Mouse (Mus musculus): ENCODE results near the gene Ptprd. TPM values are rescaled to one million over a fixed set of nuclear protein-coding genes. Genes with fewer than 3 reads are reported as not detected.

Gene Ptprd
- polyA plus RNA-seq, 1 experiment from 2014 or later: 13.8 TPM

- no peak for TF ChIP-seq CTCF (IDR thresholded peaks at IDR 0.05; ENCODE audit: low read depth)
- Histone ChIP-seq H3K9ac (ENCODE audit: low read depth, low read length) (no peak overlapping the region), H3K9me3 (ENCODE audit: control insufficient read depth) (no peaks in the 10 kb centered on the region), H3K27me3 (replicated peaks; ENCODE audit: control insufficient read depth, insufficient read depth, low read length) (no peaks in the 10 kb centered on the region), H3K4me2 (replicated peaks; ENCODE audit: low read depth) (no peak overlapping the region), H3K27ac (ENCODE audit: low read depth, low read length) (no peak overlapping the region), H3K4me1 (replicated peaks; ENCODE audit: control insufficient read depth, insufficient read depth, low read length) (no peaks in the 10 kb centered on the region), H3K4me3 (ENCODE audit: low read depth, low read length) (no peak overlapping the region), H3K36me3 (ENCODE audit: control insufficient read depth, insufficient read depth) (no peaks in the 10 kb centered on the region)
- ATAC-seq: no peak
- WGBS: 57% methylated on average over 3 of the region's 3 CpGs
Observed at GRCm38 (mm10) chr4:76006717-76007116, 2205.0 kb downstream of the Ptprd start.

- no peaks in the 10 kb centered on the region for H3K4me1 ChIP-seq (replicated peaks; ENCODE audit: control insufficient read depth, insufficient read depth, low read length)
- no peak for TF ChIP-seq CTCF (IDR thresholded peaks at IDR 0.05; ENCODE audit: low read depth)
- H3K4me3 ChIP-seq (ENCODE audit: low read depth, low read length): no peak overlapping the region
- no peak overlapping the region for H3K9ac ChIP-seq (ENCODE audit: low read depth, low read length)
- no peaks in the 10 kb centered on the region for H3K36me3 ChIP-seq (ENCODE audit: control insufficient read depth, insufficient read depth)
- H3K9me3 ChIP-seq (ENCODE audit: control insufficient read depth): no peaks in the 10 kb centered on the region
- ATAC-seq: no peak
- 89% methylated on average over 2 of the region's 2 CpGs for WGBS
- H3K27me3 ChIP-seq (replicated peaks; ENCODE audit: control insufficient read depth, insufficient read depth, low read length): no peaks in the 10 kb centered on the region
- H3K27ac ChIP-seq (ENCODE audit: low read depth, low read length): no peak overlapping the region
- H3K4me2 ChIP-seq (replicated peaks; ENCODE audit: low read depth): no peak overlapping the region
Observed at GRCm38 (mm10) chr4:76004161-76004560, 2207.6 kb downstream of the Ptprd start.

GRCm38 (mm10) chr4:76000258-76000657 is 2211.5 kb downstream of the Ptprd start:
- 95% methylated on average over 2 of the region's 2 CpGs for WGBS
- H3K27ac ChIP-seq (ENCODE audit: low read depth, low read length): no peak overlapping the region
- H3K4me2 ChIP-seq (replicated peaks; ENCODE audit: low read depth): no peak overlapping the region
- H3K4me1 ChIP-seq (replicated peaks; ENCODE audit: control insufficient read depth, insufficient read depth, low read length): no peaks in the 10 kb centered on the region
- no peaks in the 10 kb centered on the region for H3K36me3 ChIP-seq (ENCODE audit: control insufficient read depth, insufficient read depth)
- ATAC-seq: no peak
- no peaks in the 10 kb centered on the region for H3K27me3 ChIP-seq (replicated peaks; ENCODE audit: control insufficient read depth, insufficient read depth, low read length)
- no peak overlapping the region for H3K9ac ChIP-seq (ENCODE audit: low read depth, low read length)
- no peak for TF ChIP-seq CTCF (IDR thresholded peaks at IDR 0.05; ENCODE audit: low read depth)
- H3K4me3 ChIP-seq (ENCODE audit: low read depth, low read length): no peak overlapping the region
- no peaks in the 10 kb centered on the region for H3K9me3 ChIP-seq (ENCODE audit: control insufficient read depth)

GRCm38 (mm10) chr4:75995841-75996240 is 2215.9 kb downstream of the Ptprd start:
- Histone ChIP-seq H3K9ac (ENCODE audit: low read depth, low read length) (no peak overlapping the region), H3K4me1 (replicated peaks; ENCODE audit: control insufficient read depth, insufficient read depth, low read length) (no peaks in the 10 kb centered on the region), H3K4me3 (ENCODE audit: low read depth, low read length) (no peak overlapping the region), H3K9me3 (ENCODE audit: control insufficient read depth) (no peaks in the 10 kb centered on the region), H3K27me3 (replicated peaks; ENCODE audit: control insufficient read depth, insufficient read depth, low read length) (no peaks in the 10 kb centered on the region), H3K27ac (ENCODE audit: low read depth, low read length) (no peak overlapping the region), H3K36me3 (ENCODE audit: control insufficient read depth, insufficient read depth) (no peaks in the 10 kb centered on the region), H3K4me2 (replicated peaks; ENCODE audit: low read depth) (no peak overlapping the region)
- no peak for TF ChIP-seq CTCF (IDR thresholded peaks at IDR 0.05; ENCODE audit: low read depth)
- no peak for ATAC-seq
- 74% methylated on average over 4 of the region's 4 CpGs for WGBS

GRCm38 (mm10) chr4:75994576-75994975 is 2217.2 kb downstream of the Ptprd start:
- no peak for TF ChIP-seq CTCF (IDR thresholded peaks at IDR 0.05; ENCODE audit: low read depth)
- no peak overlapping the region for H3K4me2 ChIP-seq (replicated peaks; ENCODE audit: low read depth)
- H3K9ac ChIP-seq (ENCODE audit: low read depth, low read length): no peak overlapping the region
- H3K36me3 ChIP-seq (ENCODE audit: control insufficient read depth, insufficient read depth): no peaks in the 10 kb centered on the region
- 92% methylated on average over 4 of the region's 4 CpGs for WGBS
- no peak for ATAC-seq
- no peaks in the 10 kb centered on the region for H3K4me1 ChIP-seq (replicated peaks; ENCODE audit: control insufficient read depth, insufficient read depth, low read length)
- no peak overlapping the region for H3K27ac ChIP-seq (ENCODE audit: low read depth, low read length)
- H3K9me3 ChIP-seq (ENCODE audit: control insufficient read depth): no peaks in the 10 kb centered on the region
- H3K27me3 ChIP-seq (replicated peaks; ENCODE audit: control insufficient read depth, insufficient read depth, low read length): no peaks in the 10 kb centered on the region
- no peak overlapping the region for H3K4me3 ChIP-seq (ENCODE audit: low read depth, low read length)

GRCm38 (mm10) chr4:75993092-75993491 is 2218.7 kb downstream of the Ptprd start:
- WGBS: 92% methylated on average over 7 of the region's 7 CpGs
- Histone ChIP-seq H3K9me3 (ENCODE audit: control insufficient read depth) (no peaks in the 10 kb centered on the region), H3K36me3 (ENCODE audit: control insufficient read depth, insufficient read depth) (no peaks in the 10 kb centered on the region), H3K9ac (ENCODE audit: low read depth, low read length) (no peak overlapping the region), H3K4me1 (replicated peaks; ENCODE audit: control insufficient read depth, insufficient read depth, low read length) (no peaks in the 10 kb centered on the region), H3K4me3 (ENCODE audit: low read depth, low read length) (no peak overlapping the region), H3K4me2 (replicated peaks; ENCODE audit: low read depth) (no peak overlapping the region), H3K27me3 (replicated peaks; ENCODE audit: control insufficient read depth, insufficient read depth, low read length) (no peaks in the 10 kb centered on the region), H3K27ac (ENCODE audit: low read depth, low read length) (no peak overlapping the region)
- TF ChIP-seq CTCF (IDR thresholded peaks at IDR 0.05; ENCODE audit: low read depth): no peak
- no peak for ATAC-seq

GRCm38 (mm10) chr4:75991621-75992245 is 2220.0 kb downstream of the Ptprd start:
- 93% methylated on average over 6 of the region's 6 CpGs for whole genome bisulfite sequencing
- ATAC-seq: no peak
- H3K4me1 ChIP-seq (replicated peaks; ENCODE audit: control insufficient read depth, insufficient read depth, low read length): no peaks in the 10 kb centered on the region

More at GRCm38 (mm10) chr4:75991621-75992245, 2220.0 kb downstream of the Ptprd start:
- no peak overlapping the region for H3K4me3 ChIP-seq (ENCODE audit: low read depth, low read length)
- no peak overlapping the region for H3K9ac ChIP-seq (ENCODE audit: low read depth, low read length)
- no peak overlapping the region for H3K4me2 ChIP-seq (replicated peaks; ENCODE audit: low read depth)
- H3K9me3 ChIP-seq (ENCODE audit: control insufficient read depth): no peaks in the 10 kb centered on the region
- H3K27ac ChIP-seq (ENCODE audit: low read depth, low read length): no peak overlapping the region
- no peaks in the 10 kb centered on the region for H3K27me3 ChIP-seq (replicated peaks; ENCODE audit: control insufficient read depth, insufficient read depth, low read length)
- no peak for TF ChIP-seq CTCF (IDR thresholded peaks at IDR 0.05; ENCODE audit: low read depth)
- no peaks in the 10 kb centered on the region for H3K36me3 ChIP-seq (ENCODE audit: control insufficient read depth, insufficient read depth)
